9 mouse cellular contexts compared by ENCODE assay signal in genomic region chr1:166154162-166155112, GRCm38 (mm10). TPM values are rescaled to one million over a fixed set of nuclear protein-coding genes. Genes with fewer than 3 reads are reported as not detected.
A peak's percentile ranks its signal among the peaks of the same experiment; 100 is the strongest.
DNase-seq lines count a peak whose midpoint lies in the region; ATAC-seq and TF ChIP-seq lines count a peak whose summit lies in the region.
"Had no signal": no experiment of that assay in that cellular context is flagged by ENCODE, and none has a peak within 500 bp of the region (broad histone marks: within the 10 kb centered on the region; RNA-seq: fewer than 3 reads in every experiment).

No protein-coding gene starts in this region.

- peaks cover 8 to 43% of the 10 kb centered on the region in 2 experiments for H3K4me1 ChIP-seq in ES-E14 (ENCODE audit: control insufficient read depth in 2 of 2, insufficient read depth in 2 of 2, low read length in 2 of 2, poor library complexity in 1 of 2)
- peaks cover 4% of the 10 kb centered on the region; the same call in 1 of the 2 replicates for H3K4me1 ChIP-seq in forebrain, embryonic 13.5 days
- H3K4me1 ChIP-seq in lung, adult 2 months (ENCODE audit: control insufficient read depth, insufficient read depth, low read length), result no peaks in the 10 kb centered on the region

- peak overlapping the region; percentile 57 to 59 for H3K4me3 ChIP-seq in ES-E14 (ENCODE audit: insufficient read depth in 1 of 2, low read depth in 1 of 2, low read length in 2 of 2, poor library complexity in 1 of 2, severe bottlenecking in 1 of 2)
- 0 out of 2 replicates have a peak overlapping the region, but pooled peaks have one; percentile 15 for H3K4me3 ChIP-seq in forebrain, embryonic 13.5 days
- H3K4me3 ChIP-seq in lung, adult 2 months (replicated peaks; ENCODE audit: extremely low read depth, low read depth, low read length), result no peak overlapping the region

- DNase-seq in ES-E14 (ENCODE audit: low read depth, low spot score), result peak; percentile 91
- peak; percentile 76 to 89 for DNase-seq in heart, postnatal 10 days
- peak; percentile 84 to 85 for DNase-seq in kidney, postnatal 4 days
- peak; percentile 74 for DNase-seq in lung, adult 2 months
- DNase-seq in testis, postnatal 10 days (ENCODE audit: low spot score), result peak; percentile 85

- H3K27ac ChIP-seq in ES-E14 (ENCODE audit: insufficient read depth, low read depth, low read length, poor library complexity, severe bottlenecking), result peak overlapping the region; percentile 81
- H3K27ac ChIP-seq in forebrain, embryonic 13.5 days, result no peak overlapping the region
- H3K27ac ChIP-seq: macrophage had no signal

- H3K9ac ChIP-seq in ES-E14 (ENCODE audit: insufficient read depth, low read depth, low read length, poor library complexity, severe bottlenecking), result peak overlapping the region; percentile 75
- no peak overlapping the region for H3K9ac ChIP-seq in forebrain, embryonic 13.5 days

- peaks cover 33% of the 10 kb centered on the region for H3K27me3 ChIP-seq in forebrain, embryonic 13.5 days

- peaks cover 19% of the 10 kb centered on the region for H3K36me3 ChIP-seq in ES-E14 (ENCODE audit: control insufficient read depth, insufficient read depth, low read length, poor library complexity, severe bottlenecking)
- H3K36me3 ChIP-seq in forebrain, embryonic 13.5 days (ENCODE audit: poor library complexity, severe bottlenecking), result no peaks in the 10 kb centered on the region

- no peaks in the 10 kb centered on the region for H3K9me3 ChIP-seq in ES-E14 (ENCODE audit: control insufficient read depth, insufficient read depth, low read depth, low read length)
- H3K9me3 ChIP-seq in forebrain, embryonic 13.5 days (replicated peaks), result no peaks in the 10 kb centered on the region

- TF ChIP-seq CTCF in lung, adult 2 months (IDR thresholded peaks at IDR 0.05; ENCODE audit: insufficient read depth, low read length), result peak; percentile 90

- no peak for TF ChIP-seq POLR2A in lung, adult 2 months (IDR thresholded peaks at IDR 0.05; ENCODE audit: borderline replicate concordance, extremely low read depth, low read depth, low read length)

- in situ Hi-C loops in ES-E14 (cut with MboI; ENCODE audit: low sequenced_read_pairs in 2 of 2, unreplicated experiment in 2 of 2), result loop anchor here (5.0 to 10.0 kb wide), 2 partner anchors 152 to 380 kb away; partner anchors contain the start of gene Pou2f1 (in 1 of the 2)

- H3K4me2 ChIP-seq in forebrain, embryonic 13.5 days, result peak overlapping the region; percentile 37

- 20% methylated on average over 29 of the region's 29 CpGs for WGBS in forebrain, embryonic 13.5 days
- WGBS in lung, adult 2 months, result 9% methylated on average over 29 of the region's 29 CpGs

- intact Hi-C loops in heart, postnatal 10 days (cut with DNase I), result loop anchor here (1.0 to 10.0 kb wide), 5 partner anchors 51 to 570 kb away; no protein-coding TSS in a partner anchor

- peak; percentile 70 for ATAC-seq in cerebellum, adult (ENCODE audit: insufficient number of reproducible peaks, low FRiP score, low TSS enrichment)
- ATAC-seq in forebrain, embryonic 13.5 days, result peak; percentile 42
- ATAC-seq in neutrophil, adult 5-6 weeks (ENCODE audit: extremely low read depth, insufficient number of reproducible peaks, low FRiP score, poor library complexity, severe bottlenecking), result peak; percentile 81

TF ChIP-seq in ES-E14, 5 proteins besides CTCF, POLR2A, EP300 and RAD21:
- TF ChIP-seq ZNF384 (IDR thresholded peaks at IDR 0.05; ENCODE audit: low read depth, low read length), result no peak
- no peak for TF ChIP-seq CHD2 (IDR thresholded peaks at IDR 0.05; ENCODE audit: low read depth, low read length)
- no peak for TF ChIP-seq HCFC1 (IDR thresholded peaks at IDR 0.05; ENCODE audit: borderline replicate concordance, insufficient read depth, low read length)
- TF ChIP-seq ZC3H11A (IDR thresholded peaks at IDR 0.05; ENCODE audit: borderline replicate concordance, low read depth, low read length), result peak; percentile 98

RNA-seq across cellular contexts. Expression of gene Gpa33, which starts 24.4 kb away (rescaled TPM):
- 68.0 and 204 TPM in 2 replicates for total RNA-seq in ES-E14 (2012; rRNA removed)
- not detected in 2 replicates for polyA plus RNA-seq in forebrain, embryonic 13.5 days (2015; fragmentation: Nextera tagmentation; extraction: Ambion mirVana)
- total RNA-seq in heart, postnatal 10 days (2021), result not detected
- 0.04 and 2.6 TPM in 2 replicates for polyA plus RNA-seq in lung, adult 2 months (2012; rRNA removed)
- not detected in 2 replicates for total RNA-seq in neutrophil, adult 5-6 weeks (2017)
- polyA plus RNA-seq: macrophage had no signal

RNA-seq across cellular contexts. Expression of gene Dusp27, which starts 26.7 kb away (rescaled TPM):
- total RNA-seq in ES-E14 (2012; rRNA removed), result 60.2 and 69.4 TPM in 2 replicates
- 0.68 and 0.80 TPM in 2 replicates for polyA plus RNA-seq in forebrain, embryonic 13.5 days (2015; fragmentation: Nextera tagmentation; extraction: Ambion mirVana)
- total RNA-seq in heart, postnatal 10 days (2021), result 10 to 100 TPM; 53.6 to 60.3 TPM
- 0.19 and 0.69 TPM in 2 replicates for polyA plus RNA-seq in lung, adult 2 months (2012; rRNA removed)
- total RNA-seq in neutrophil, adult 5-6 weeks (2017), result not detected in 2 replicates

Comparison
In these comparisons a context has a peak if more than half of its experiments do, and no peak if none do; other contexts are left out.
1. RNA of gene Gpa33, which starts 24.4 kb away (total RNA-seq): 68.0 to 204 TPM in ES-E14; not detected in heart, postnatal 10 days and not detected in neutrophil, adult 5-6 weeks; every median in the first group is over 10 times any median in the second.
2. RNA of gene Dusp27, which starts 26.7 kb away (total RNA-seq): 53.6 to 60.3 TPM in heart, postnatal 10 days and 60.2 to 69.4 TPM in ES-E14; not detected in neutrophil, adult 5-6 weeks; every median in the first group is over 10 times any median in the second.
3. Peak in every context shown above with its lines, with median percentiles within 50 percentile points of each other: DNase-seq and ATAC-seq.